Mouse (Mus musculus) frontal cortex, adult (tissue): ENCODE results near the gene Gm16181.

ENCODE experiments used
- ATAC-seq: cut with Nextera tagmentation; 2 replicates; pipeline ENCODE4 v1.9.2; 2017; ENCODE audit warnings: mild to moderate bottlenecking, moderate library complexity, mixed read lengths; ENCODE audit not compliant: low TSS enrichment

Gene Gm16181

DNA sequence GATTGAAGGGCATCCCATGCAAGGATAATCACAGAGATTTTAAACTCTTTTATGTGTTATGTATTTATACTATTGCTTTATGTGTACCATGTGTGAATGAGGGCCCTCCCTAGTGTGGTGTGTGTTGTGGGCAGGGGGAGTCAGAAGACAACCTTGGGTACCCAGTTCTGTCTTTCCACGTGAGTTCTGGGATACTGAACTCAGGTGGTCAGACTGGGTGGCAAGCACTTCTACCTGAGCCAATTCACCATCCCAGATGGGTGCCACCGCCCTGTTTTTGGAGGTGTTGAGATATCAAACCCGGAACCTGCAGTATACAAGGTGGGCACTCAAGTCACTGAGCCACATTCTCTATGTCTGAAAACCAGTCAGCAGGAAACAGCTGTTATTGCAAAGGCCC lies 51.6 kb downstream of the Gm16181 start:
- no peak for ATAC-seq
